Mouse (Mus musculus) liver, embryonic 16.5 days (tissue): ENCODE results near the gene Ccdc51. TPM values are rescaled to one million over a fixed set of nuclear protein-coding genes. Genes with fewer than 3 reads are reported as not detected.

ENCODE experiments used
- ATAC-seq: fragments of 200-750 bp; cut with Nextera tagmentation; 2 replicates; pipeline ENCODE4 v1.8.0; 2017; ENCODE audit warnings: low read depth, mild to moderate bottlenecking, moderate number of reproducible peaks, moderate library complexity
- H3K27ac ChIP-seq: fragments of 300-500 bp; sonication (generic); 2 replicates; pipeline ENCODE4 v1.5.1; 2014; ENCODE audit warnings: mild to moderate bottlenecking, low read length
- H3K27me3 ChIP-seq: fragments of 300-500 bp; sonication (generic); 2 replicates; pipeline ENCODE4 v1.6.1; 2014; ENCODE audit warnings: low read depth, low read length, mixed read lengths; ENCODE audit not compliant: control insufficient read depth, insufficient read depth
- H3K36me3 ChIP-seq: fragments of 300-500 bp; sonication (generic); 2 replicates; pipeline ENCODE4 v1.6.1; 2014; ENCODE audit warnings: mild to moderate bottlenecking; ENCODE audit not compliant: control insufficient read depth, insufficient read depth
- H3K4me1 ChIP-seq: fragments of 300-500 bp; sonication (generic); 2 replicates; pipeline ENCODE4 v1.6.1; 2014; ENCODE audit warnings: low read depth, low read length, mixed read lengths; ENCODE audit not compliant: control insufficient read depth
- H3K4me2 ChIP-seq: fragments of 300-500 bp; sonication (generic); 2 replicates; pipeline ENCODE4 v1.6.1; 2014; ENCODE audit warnings: low read depth, low read length, mixed read lengths
- H3K4me3 ChIP-seq: fragments of 300-500 bp; sonication (generic); 2 replicates; pipeline ENCODE4 v1.5.1; 2014; ENCODE audit warnings: low read depth, mild to moderate bottlenecking, low read length
- H3K9ac ChIP-seq: fragments of 300-500 bp; sonication (generic); 2 replicates; pipeline ENCODE4 v1.6.1; 2014; ENCODE audit warnings: low read depth, low read length
- H3K9me3 ChIP-seq: fragments of 300-500 bp; sonication (generic); replicated peaks from 2 replicates; pipeline ENCODE4 v1.6.1; 2016; ENCODE audit warnings: low read length; ENCODE audit not compliant: control insufficient read depth
- WGBS: fragments of 180-500 bp; shearing (Covaris S2); extraction: QIAGEN DNeasy Blood & Tissue Kit; methylation state at CpG from one replicate; pipeline ENCODE4 v1.1.7; 2014; ENCODE audit not compliant: insufficient replicate concordance; 5-methylcytosine and 5-hydroxymethylcytosine counted together
- polyA plus RNA-seq: library from polyadenylated mRNA; unstranded; fragments of >200 nt; fragmentation: Nextera tagmentation; extraction: Ambion mirVana; gene quantifications from 2 replicates; pipeline ENCODE4 v1.2.1, GENCODE M21; 2015

The Ccdc51 gene
- polyA plus RNA-seq, 1 experiment from 2014 or later, result 10.0 TPM

- Histone ChIP-seq H3K4me1 (peaks cover 1% of the 10 kb centered on the region; the same call in 1 of the 2 replicates), H3K4me3 (no peak overlapping the region), H3K27me3 (no peaks in the 10 kb centered on the region), H3K4me2 (no peak overlapping the region), H3K9ac (no peak overlapping the region), H3K9me3 (no peaks in the 10 kb centered on the region), H3K36me3 (no peaks in the 10 kb centered on the region), H3K27ac (no peak overlapping the region)
- no peak for ATAC-seq
- WGBS, result 57% methylated on average over 7 of the region's 7 CpGs
These were observed 33.0 kb upstream of the Ccdc51 start for GRCm38 (mm10) chr9:109049316-109049715.

- Histone ChIP-seq H3K27me3 (no peaks in the 10 kb centered on the region), H3K4me3 (no peak overlapping the region), H3K9me3 (no peaks in the 10 kb centered on the region), H3K4me1 (peaks cover 9% of the 10 kb centered on the region), H3K9ac (no peak overlapping the region), H3K4me2 (no peak overlapping the region), H3K36me3 (no peaks in the 10 kb centered on the region), H3K27ac (no peak overlapping the region)
- WGBS, result 69% methylated on average over 9 of the region's 9 CpGs
- ATAC-seq, result no peak
These were observed 32.2 kb upstream of the Ccdc51 start for GRCm38 (mm10) chr9:109049996-109050673.

GRCm38 (mm10) chr9:109050674-109050997, 31.7 kb upstream of the Ccdc51 start:
- H3K27me3 ChIP-seq, result no peaks in the 10 kb centered on the region
- H3K4me1 ChIP-seq, result peaks cover 14% of the 10 kb centered on the region
- no peak for ATAC-seq
- H3K4me2 ChIP-seq, result no peak overlapping the region
- H3K4me3 ChIP-seq, result no peak overlapping the region
- H3K9me3 ChIP-seq, result no peaks in the 10 kb centered on the region
- H3K27ac ChIP-seq, result no peak overlapping the region
- H3K36me3 ChIP-seq, result no peaks in the 10 kb centered on the region
- H3K9ac ChIP-seq, result no peak overlapping the region
- 54% methylated on average over 3 of the region's 3 CpGs for WGBS

- Histone ChIP-seq H3K27ac (no peak overlapping the region), H3K9me3 (no peaks in the 10 kb centered on the region), H3K4me3 (no peak overlapping the region), H3K36me3 (no peaks in the 10 kb centered on the region), H3K9ac (no peak overlapping the region), H3K4me1 (peaks cover 14% of the 10 kb centered on the region), H3K4me2 (no peak overlapping the region), H3K27me3 (no peaks in the 10 kb centered on the region)
- ATAC-seq, result no peak
- WGBS, result 62% methylated on average over 13 of the region's 13 CpGs
These were observed 31.2 kb upstream of the Ccdc51 start for GRCm38 (mm10) chr9:109051011-109051501.

DNA sequence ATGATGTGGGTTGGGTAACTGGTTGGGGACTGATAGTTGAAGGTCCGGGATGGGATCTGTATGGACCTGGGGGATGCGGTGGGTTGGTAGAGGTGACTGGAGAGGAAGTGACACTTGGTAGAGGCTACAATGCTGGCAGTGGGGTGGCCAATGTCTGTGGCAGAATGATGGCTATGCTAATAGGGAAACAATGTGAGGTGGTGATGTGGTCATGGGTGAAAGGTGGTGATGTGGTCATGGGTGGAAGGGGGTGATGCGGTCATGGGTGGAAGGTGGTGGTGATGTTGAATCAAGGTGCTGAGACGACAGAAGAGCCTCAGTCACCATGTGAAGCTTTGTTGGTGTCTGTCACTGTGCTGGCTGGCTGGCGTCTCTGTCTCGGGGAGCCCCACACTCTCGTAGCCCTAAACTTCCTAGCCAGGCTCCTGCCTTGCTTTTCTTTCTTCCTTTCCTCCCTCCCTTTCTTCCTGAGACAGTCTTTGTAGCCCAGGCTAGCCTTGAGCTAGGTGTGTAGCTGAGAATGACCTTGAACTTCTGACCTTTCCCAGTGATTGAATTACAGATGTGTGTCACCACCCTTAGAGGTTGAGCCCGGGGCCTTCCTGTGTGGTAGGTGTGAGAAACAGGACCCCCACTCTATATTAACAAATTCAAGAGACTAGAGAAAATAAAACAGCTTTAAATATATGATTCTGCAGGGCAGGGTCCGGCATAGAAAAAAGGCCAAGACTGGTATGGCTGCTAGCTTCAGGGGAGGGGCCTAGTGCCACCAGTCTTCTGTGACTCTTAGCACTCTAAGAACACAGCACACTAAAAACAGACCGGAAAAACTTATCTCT, 30.4 kb upstream of the Ccdc51 start:
- Histone ChIP-seq H3K4me1 (peaks cover 14% of the 10 kb centered on the region), H3K4me3 (no peak overlapping the region), H3K27me3 (no peaks in the 10 kb centered on the region), H3K27ac (no peak overlapping the region), H3K9me3 (no peaks in the 10 kb centered on the region), H3K36me3 (no peaks in the 10 kb centered on the region), H3K4me2 (no peak overlapping the region), H3K9ac (no peak overlapping the region)
- WGBS, result 68% methylated on average over 10 of the region's 10 CpGs
- ATAC-seq, result no peak

- H3K27me3 ChIP-seq, result no peaks in the 10 kb centered on the region
These were observed 29.6 kb upstream of the Ccdc51 start for GRCm38 (mm10) chr9:109052490-109053260.

GRCm38 (mm10) chr9:109053366-109053765, 28.9 kb upstream of the Ccdc51 start:
- Histone ChIP-seq H3K4me3 (no peak overlapping the region), H3K27me3 (no peaks in the 10 kb centered on the region), H3K4me1 (peaks cover 14% of the 10 kb centered on the region), H3K27ac (no peak overlapping the region), H3K4me2 (no peak overlapping the region), H3K9me3 (no peaks in the 10 kb centered on the region), H3K36me3 (no peaks in the 10 kb centered on the region), H3K9ac (no peak overlapping the region)
- no peak for ATAC-seq
- 69% methylated on average over 3 of the region's 3 CpGs for WGBS

More at GRCm38 (mm10) chr9:109052490-109053260, 29.6 kb upstream of the Ccdc51 start:
- no peak for ATAC-seq
- no peaks in the 10 kb centered on the region for H3K9me3 ChIP-seq
- H3K4me2 ChIP-seq, result no peak overlapping the region
- H3K9ac ChIP-seq, result no peak overlapping the region
- no peak overlapping the region for H3K4me3 ChIP-seq
- H3K27ac ChIP-seq, result no peak overlapping the region
- H3K4me1 ChIP-seq, result peaks cover 14% of the 10 kb centered on the region
- H3K36me3 ChIP-seq, result no peaks in the 10 kb centered on the region
- WGBS, result 78% methylated on average over 9 of the region's 9 CpGs

- 54% methylated on average over 6 of the region's 6 CpGs for WGBS
- H3K27me3 ChIP-seq, result no peaks in the 10 kb centered on the region
- H3K4me2 ChIP-seq, result no peak overlapping the region
- H3K9ac ChIP-seq, result no peak overlapping the region
- no peak overlapping the region for H3K4me3 ChIP-seq
- H3K36me3 ChIP-seq, result no peaks in the 10 kb centered on the region
- no peak overlapping the region for H3K27ac ChIP-seq
- H3K9me3 ChIP-seq, result no peaks in the 10 kb centered on the region
- peaks cover 18% of the 10 kb centered on the region for H3K4me1 ChIP-seq
- ATAC-seq, result no peak
These were observed 28.4 kb upstream of the Ccdc51 start for GRCm38 (mm10) chr9:109053851-109054250.
